Mouse (Mus musculus) forebrain, embryonic 16.5 days (tissue): Measurements from ENCODE around the gene Wfikkn1. TPM values are rescaled to one million over a fixed set of nuclear protein-coding genes. Genes with fewer than 3 reads are reported as not detected.
"Not testable (repeated sequence)": the region's sequence is repeated elsewhere in the genome, so short reads cannot be mapped to it uniquely, and the experiment has no call there.

ENCODE experiments used
- ATAC-seq: fragments of 200-750 bp; cut with Nextera tagmentation; 2 replicates; pipeline ENCODE4 v1.8.0; 2017; ENCODE audit warnings: mild to moderate bottlenecking, moderate library complexity
- H3K27ac ChIP-seq: fragments of 300-500 bp; sonication (generic); 2 replicates; pipeline ENCODE4 v1.5.1; 2014; ENCODE audit warnings: low read length, control low read depth
- H3K27me3 ChIP-seq: fragments of 300-500 bp; sonication (generic); replicated peaks from 2 replicates; pipeline ENCODE4 v1.6.1; 2014; ENCODE audit warnings: low read length; ENCODE audit not compliant: control insufficient read depth, insufficient read depth
- H3K36me3 ChIP-seq: fragments of 300-500 bp; sonication (generic); 2 replicates; pipeline ENCODE4 v1.6.1; 2014; ENCODE audit not compliant: control insufficient read depth, insufficient read depth
- H3K4me1 ChIP-seq: fragments of 300-500 bp; sonication (generic); replicated peaks from 2 replicates; pipeline ENCODE4 v1.6.1; 2014; ENCODE audit warnings: low read length; ENCODE audit not compliant: control insufficient read depth, insufficient read depth
- H3K4me2 ChIP-seq: fragments of 300-500 bp; sonication (generic); 2 replicates; pipeline ENCODE4 v1.6.1; 2014; ENCODE audit warnings: mild to moderate bottlenecking, low read length, control low read depth
- H3K4me3 ChIP-seq: fragments of 300-500 bp; sonication (generic); replicated peaks from 2 replicates; pipeline ENCODE4 v1.5.1; 2014; ENCODE audit warnings: mild to moderate bottlenecking, low read length, control low read depth
- H3K9ac ChIP-seq: fragments of 300-500 bp; sonication (generic); replicated peaks from 2 replicates; pipeline ENCODE4 v1.6.1; 2014; ENCODE audit warnings: low read depth, low read length, control low read depth
- H3K9me3 ChIP-seq: fragments of 300-500 bp; sonication (generic); 2 replicates; pipeline ENCODE4 v1.6.1; 2016; ENCODE audit warnings: low read length; ENCODE audit not compliant: control insufficient read depth
- WGBS: fragments of 180-500 bp; shearing (Covaris S2); extraction: QIAGEN DNeasy Blood & Tissue Kit; methylation state at CpG from one replicate; pipeline ENCODE4 v1.1.7; 2014; 5-methylcytosine and 5-hydroxymethylcytosine counted together
- polyA plus RNA-seq: library from polyadenylated mRNA; unstranded; fragments of >200 nt; fragmentation: Nextera tagmentation; extraction: Ambion mirVana; gene quantifications from 2 replicates; pipeline ENCODE4 v1.2.1, GENCODE M21; 2015

The Wfikkn1 gene
- polyA plus RNA-seq, 1 experiment from 2014 or later: 0.52 TPM

- 5% methylated on average over 14 of the region's 14 CpGs for WGBS
- Histone ChIP-seq H3K4me1 (peaks cover 22% of the 10 kb centered on the region), H3K9ac (peak overlapping the region; percentile 73), H3K27me3 (no peaks in the 10 kb centered on the region), H3K9me3 (no peaks in the 10 kb centered on the region), H3K36me3 (no peaks in the 10 kb centered on the region), H3K4me3 (peak overlapping the region; percentile 71), H3K27ac (peak overlapping the region; percentile 89), H3K4me2 (peak overlapping the region; percentile 90)
- no peak for ATAC-seq
Measured at GRCm38 (mm10) chr17:25874148-25874720, 6.4 kb downstream of the Wfikkn1 start.

DNA sequence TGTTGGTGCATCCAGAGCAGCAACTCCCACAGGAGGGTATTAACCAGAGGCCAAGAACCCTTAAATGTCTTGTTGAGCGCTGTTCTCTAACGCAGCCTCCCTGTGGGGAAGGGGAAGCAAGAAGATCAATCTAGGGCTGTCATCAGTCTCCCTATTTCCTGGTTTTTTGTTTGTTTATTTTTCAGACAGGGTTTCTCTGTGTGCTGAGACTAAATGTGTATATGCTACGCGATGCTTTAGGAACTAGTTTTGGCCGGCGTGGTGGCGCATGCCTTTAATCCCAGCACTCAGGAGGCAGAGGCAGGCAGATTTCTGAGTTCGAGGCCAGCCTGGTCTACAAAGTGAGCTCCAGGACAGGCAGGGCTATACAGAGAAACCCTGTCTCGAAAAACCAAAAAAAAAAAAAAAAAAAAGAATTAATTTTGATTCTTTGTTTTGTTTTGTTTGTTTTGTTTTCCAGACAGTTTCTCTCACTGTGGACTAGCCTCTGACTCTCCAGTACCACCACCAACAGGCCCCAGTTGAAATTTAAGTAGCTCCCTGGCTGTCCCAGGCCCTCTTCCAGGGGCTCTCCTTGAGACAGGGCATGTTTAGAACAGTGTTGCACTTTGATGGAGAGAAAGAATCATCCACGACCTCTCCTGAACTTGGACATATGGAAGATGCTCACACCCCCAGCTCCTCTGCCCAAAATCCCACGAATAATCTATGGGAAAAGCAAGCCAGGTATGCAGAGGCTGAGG, 7.1 kb downstream of the Wfikkn1 start:
- no peak for ATAC-seq
- peak overlapping the region; percentile 90 for H3K4me2 ChIP-seq
- no peaks in the 10 kb centered on the region for H3K36me3 ChIP-seq
- 87% methylated on average over 11 of the region's 11 CpGs for WGBS
- peak overlapping the region; percentile 89; the same call in 1 of the 2 replicates for H3K27ac ChIP-seq
- H3K4me1 ChIP-seq: peaks cover 24% of the 10 kb centered on the region
- peak overlapping the region; percentile 73 for H3K9ac ChIP-seq
- no peaks in the 10 kb centered on the region for H3K9me3 ChIP-seq
- no peaks in the 10 kb centered on the region for H3K27me3 ChIP-seq
- H3K4me3 ChIP-seq: peak overlapping the region; percentile 71

GRCm38 (mm10) chr17:25872676-25873075, 8.0 kb downstream of the Wfikkn1 start:
- H3K4me2 ChIP-seq: no peak overlapping the region
- H3K27me3 ChIP-seq: no peaks in the 10 kb centered on the region
- H3K9me3 ChIP-seq: no peaks in the 10 kb centered on the region
- H3K4me1 ChIP-seq: peaks cover 29% of the 10 kb centered on the region
- no peak overlapping the region for H3K9ac ChIP-seq
- H3K4me3 ChIP-seq: no peak overlapping the region
- no peaks in the 10 kb centered on the region for H3K36me3 ChIP-seq
- 80% methylated on average over 3 of the region's 3 CpGs for WGBS
- no peak for ATAC-seq
- no peak overlapping the region for H3K27ac ChIP-seq

GRCm38 (mm10) chr17:25871566-25871965, 9.1 kb downstream of the Wfikkn1 start:
- ATAC-seq, H3K36me3 ChIP-seq, H3K27ac ChIP-seq, H3K4me3 ChIP-seq, H3K9ac ChIP-seq, H3K27me3 ChIP-seq, H3K4me2 ChIP-seq, H3K9me3 ChIP-seq: not testable (repeated sequence)
- H3K4me1 ChIP-seq: peaks cover 26% of the 10 kb centered on the region

DNA sequence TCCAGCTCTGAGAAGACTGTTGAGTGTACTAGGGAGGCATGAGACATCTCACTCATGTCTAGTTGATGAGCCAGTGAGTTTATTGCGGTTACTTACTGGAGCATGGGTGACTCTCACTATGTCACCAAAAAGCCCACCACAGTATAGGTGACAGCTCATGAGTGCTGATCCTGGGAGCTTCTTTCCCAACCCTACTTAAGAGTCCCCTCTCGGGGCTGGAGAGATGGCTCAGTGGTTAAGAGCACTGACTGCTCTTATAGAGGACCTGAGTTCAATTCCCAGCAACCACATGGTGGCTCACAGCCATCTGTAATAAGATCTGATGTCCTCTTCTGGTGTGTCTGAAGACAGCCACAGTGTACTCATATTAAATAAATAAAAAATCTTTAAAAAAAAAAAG, 10.7 kb downstream of the Wfikkn1 start:
- WGBS: 89% methylated on average over 2 of the region's 2 CpGs

DNA sequence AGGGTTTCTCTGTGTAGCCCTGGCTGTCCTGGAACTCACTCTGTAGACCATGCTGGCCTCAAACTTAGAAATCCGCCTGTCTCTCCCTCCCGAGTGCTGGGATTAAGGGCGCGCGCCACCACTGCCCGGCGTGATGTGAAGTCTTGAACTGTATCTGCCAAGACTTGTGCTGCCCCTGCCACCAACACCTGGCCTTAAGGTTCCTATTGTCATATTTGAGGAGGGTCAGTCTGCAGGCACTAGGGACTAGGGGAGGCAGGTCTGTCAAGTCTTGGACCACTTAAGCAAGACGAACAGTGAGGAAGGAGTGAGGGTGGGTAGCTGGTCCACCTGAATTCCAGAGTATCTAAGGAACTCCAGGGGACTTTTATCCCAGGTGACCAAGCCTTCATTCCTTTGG, 11.2 kb downstream of the Wfikkn1 start:
- Histone ChIP-seq H3K9ac (no peak overlapping the region), H3K27ac (no peak overlapping the region), H3K4me3 (no peak overlapping the region), H3K27me3 (no peaks in the 10 kb centered on the region), H3K4me1 (peaks cover 18% of the 10 kb centered on the region), H3K9me3 (no peaks in the 10 kb centered on the region), H3K36me3 (no peaks in the 10 kb centered on the region), H3K4me2 (no peak overlapping the region)
- no peak for ATAC-seq
- 88% methylated on average over 8 of the region's 8 CpGs for WGBS

More for the DNA sequence above, 10.7 kb downstream of the Wfikkn1 start:
- Histone ChIP-seq H3K27me3 (no peaks in the 10 kb centered on the region), H3K4me3 (no peak overlapping the region), H3K36me3 (no peaks in the 10 kb centered on the region), H3K4me1 (peaks cover 18% of the 10 kb centered on the region), H3K9me3 (no peaks in the 10 kb centered on the region), H3K9ac (no peak overlapping the region), H3K27ac (no peak overlapping the region), H3K4me2 (no peak overlapping the region)
- no peak for ATAC-seq

DNA sequence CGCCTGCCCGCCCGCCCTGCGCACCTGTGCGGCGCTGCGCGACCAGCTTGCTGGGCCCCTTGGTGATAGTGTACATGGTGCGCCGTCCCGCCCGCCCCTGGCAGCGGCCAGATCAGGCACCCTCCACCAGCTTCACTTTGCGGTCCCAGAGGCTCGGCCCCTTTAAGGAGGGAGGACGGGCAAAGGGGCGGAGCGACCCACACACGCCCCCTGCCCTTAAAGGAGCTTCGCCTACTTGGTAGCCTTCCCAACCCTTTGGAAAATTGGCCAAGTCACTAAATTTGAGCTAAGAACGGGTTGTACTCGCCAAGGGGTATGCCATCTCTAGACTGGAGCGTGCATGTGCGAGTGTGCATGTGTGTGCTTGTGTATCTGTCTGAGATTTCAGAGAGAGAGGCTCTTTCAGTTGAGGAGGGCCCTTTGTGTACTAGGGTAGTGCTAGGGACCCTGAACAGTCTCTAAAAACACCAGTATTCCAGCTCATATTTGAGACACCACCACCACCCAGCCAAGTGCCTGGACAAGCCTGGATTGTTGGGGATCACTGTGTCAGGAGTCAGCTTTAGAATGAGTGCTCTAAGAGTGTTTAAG, 12.0 kb downstream of the Wfikkn1 start, which contains the start of gene Mcrip2:
Mcrip2 (minus strand) TSS at position 164 of the 591 bp plus-strand sequence.
- H3K4me3 ChIP-seq: peak within 1 kb of the TSS; percentile 71
- peak within 1 kb of the TSS; percentile 98 for H3K4me2 ChIP-seq
- peak within 1 kb of the TSS; percentile 54; the same call in 1 of the 2 replicates for H3K27ac ChIP-seq
- no peaks in the 10 kb centered on the region for H3K9me3 ChIP-seq
- H3K36me3 ChIP-seq: no peaks in the 10 kb centered on the region
- WGBS: under 1% methylated on average over 24 of the region's 24 CpGs
- no peaks in the 10 kb centered on the region for H3K27me3 ChIP-seq
- H3K9ac ChIP-seq: peak within 1 kb of the TSS; percentile 68
- H3K4me1 ChIP-seq: peaks cover 11% of the 10 kb centered on the region
- ATAC-seq: peak; percentile 91

GRCm38 (mm10) chr17:25867836-25868600, 12.6 kb downstream of the Wfikkn1 start:
- 1% methylated on average over 42 of the region's 42 CpGs for WGBS
- Histone ChIP-seq H3K27me3 (no peaks in the 10 kb centered on the region), H3K9ac (peak overlapping the region; percentile 68), H3K4me3 (peak overlapping the region; percentile 71), H3K27ac (0 out of 2 replicates have a peak overlapping the region, but pooled peaks have one; percentile 8), H3K36me3 (no peaks in the 10 kb centered on the region), H3K4me2 (peak overlapping the region; percentile 98), H3K4me1 (peaks cover 11% of the 10 kb centered on the region), H3K9me3 (no peaks in the 10 kb centered on the region)
- peak; percentile 49 for ATAC-seq

DNA sequence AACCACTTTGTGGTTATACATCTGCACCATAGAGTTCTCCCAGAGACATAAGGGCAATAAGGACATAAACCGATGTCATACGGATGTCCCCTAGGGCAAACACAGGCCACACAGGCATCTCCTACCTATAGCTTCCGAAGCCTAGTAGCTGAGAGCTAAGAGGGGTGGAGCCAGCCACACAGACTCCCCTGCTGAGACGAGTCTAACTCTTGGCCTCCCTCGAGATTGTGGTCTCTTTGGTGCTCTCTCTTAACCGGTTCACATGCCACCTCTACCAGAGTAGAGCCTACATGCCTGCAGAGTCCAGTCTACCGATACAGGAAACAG, 13.2 kb downstream of the Wfikkn1 start:
- WGBS: 13% methylated on average over 7 of the region's 7 CpGs
- H3K9ac ChIP-seq: peak overlapping the region; percentile 68; the same call in 1 of the 2 replicates
- ATAC-seq: no peak

More for the DNA sequence above, 13.2 kb downstream of the Wfikkn1 start:
- no peaks in the 10 kb centered on the region for H3K36me3 ChIP-seq
- H3K4me3 ChIP-seq: peak overlapping the region; percentile 71
- no peaks in the 10 kb centered on the region for H3K27me3 ChIP-seq
- peaks cover 11% of the 10 kb centered on the region for H3K4me1 ChIP-seq
- H3K4me2 ChIP-seq: peak overlapping the region; percentile 98
- no peak overlapping the region for H3K27ac ChIP-seq
- H3K9me3 ChIP-seq: no peaks in the 10 kb centered on the region
